Mouse (Mus musculus) embryonic facial prominence, embryonic 10.5 days (tissue): Measurements from ENCODE around the gene Me3. TPM values are rescaled to one million over a fixed set of nuclear protein-coding genes. Genes with fewer than 3 reads are reported as not detected.
"Not testable (repeated sequence)": the region's sequence is repeated elsewhere in the genome, so short reads cannot be mapped to it uniquely, and the experiment has no call there.

ENCODE experiments used
- DNase-seq: peaks from one replicate; pipeline ENCODE4 v3.0.0-alpha.2; 2017; ENCODE audit warnings: low spot score
- H3K27ac ChIP-seq: fragments of 300-500 bp; sonication (generic); replicated peaks from 2 replicates; pipeline ENCODE4 v1.5.1; 2016; ENCODE audit warnings: mild to moderate bottlenecking
- H3K27me3 ChIP-seq: fragments of 300-500 bp; sonication (generic); replicated peaks from 2 replicates; pipeline ENCODE4 v1.6.1; 2016; ENCODE audit warnings: low read depth, mild to moderate bottlenecking; ENCODE audit not compliant: poor library complexity, severe bottlenecking
- H3K36me3 ChIP-seq: fragments of 300-500 bp; sonication (generic); replicated peaks from 2 replicates; pipeline ENCODE4 v1.6.1; 2016; ENCODE audit warnings: mild to moderate bottlenecking, moderate library complexity
- H3K4me1 ChIP-seq: fragments of 300-500 bp; sonication (generic); 2 replicates; pipeline ENCODE4 v1.6.1; 2016
- H3K4me3 ChIP-seq: fragments of 300-500 bp; sonication (generic); 2 replicates; pipeline ENCODE4 v1.5.1; 2016; ENCODE audit warnings: mild to moderate bottlenecking, moderate library complexity
- H3K9me3 ChIP-seq: fragments of 300-500 bp; sonication (generic); 2 replicates; pipeline ENCODE4 v1.6.1; 2016; ENCODE audit warnings: mild to moderate bottlenecking
- WGBS: fragments of 180-500 bp; shearing (Covaris S2); methylation state at CpG from one replicate; pipeline ENCODE4 v1.1.7; 2016; 5-methylcytosine and 5-hydroxymethylcytosine counted together
- polyA plus RNA-seq: library from polyadenylated mRNA; unstranded; fragments of >200 nt; fragmentation: Nextera tagmentation; extraction: Ambion mirVana; gene quantifications from 2 replicates; pipeline ENCODE4 v1.2.1, GENCODE M21; 2016

Gene Me3
- polyA plus RNA-seq, 1 experiment from 2014 or later = 2.6 TPM

DNA sequence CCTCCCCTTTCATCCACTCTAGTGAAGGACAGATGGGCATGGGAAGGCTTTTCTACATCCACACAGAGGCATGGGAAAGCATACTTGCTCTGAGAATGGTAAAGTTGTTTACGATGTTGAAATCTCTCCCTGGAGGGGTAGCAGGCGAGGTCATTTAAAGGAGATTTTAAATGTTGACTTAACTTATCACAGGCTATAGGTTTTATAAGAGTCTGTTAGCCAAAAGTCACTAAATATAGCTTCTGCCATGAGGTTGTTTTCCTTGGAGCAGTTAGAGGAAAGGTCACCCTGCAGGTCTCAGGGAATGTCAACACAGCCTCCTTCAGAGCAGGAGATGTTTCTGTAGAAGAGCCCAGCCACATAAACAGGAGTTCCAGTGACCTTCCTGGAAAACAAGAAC lies 85.3 kb downstream of the Me3 start:
- WGBS = 54% methylated on average over 2 of the region's 2 CpGs
- no peak overlapping the region for H3K4me3 ChIP-seq
- peaks cover 7% of the 10 kb centered on the region; the same call in 1 of the 2 replicates for H3K4me1 ChIP-seq
- no peaks in the 10 kb centered on the region for H3K27me3 ChIP-seq
- no peaks in the 10 kb centered on the region for H3K9me3 ChIP-seq
- H3K27ac ChIP-seq = no peak overlapping the region
- no peak for DNase-seq
- no peaks in the 10 kb centered on the region for H3K36me3 ChIP-seq

DNA sequence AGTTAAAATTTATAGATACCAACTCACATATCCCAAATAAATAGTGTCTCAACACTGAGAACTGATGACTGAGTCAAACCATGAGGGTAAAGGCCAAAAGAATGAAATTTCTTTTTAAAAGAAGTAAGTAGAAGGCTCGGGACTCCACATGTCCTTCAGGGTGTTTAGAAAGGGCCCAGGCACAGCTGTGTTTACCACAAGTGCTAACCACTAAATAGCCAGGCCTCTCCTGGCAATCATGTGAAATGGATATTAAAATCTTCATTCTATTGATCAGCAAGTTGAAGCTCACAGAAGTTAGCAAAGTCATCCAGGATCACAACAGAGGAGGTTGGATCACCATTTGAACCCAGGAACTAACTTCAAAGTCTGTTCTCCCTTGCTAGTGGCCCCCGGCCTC lies 86.1 kb downstream of the Me3 start:
- DNase-seq = no peak
- Histone ChIP-seq H3K9me3 (no peaks in the 10 kb centered on the region), H3K27me3 (no peaks in the 10 kb centered on the region), H3K4me3 (no peak overlapping the region), H3K27ac (no peak overlapping the region), H3K4me1 (peaks cover 7% of the 10 kb centered on the region; the same call in 1 of the 2 replicates), H3K36me3 (no peaks in the 10 kb centered on the region)
- WGBS = 70% methylated on average over 2 of the region's 2 CpGs

DNA sequence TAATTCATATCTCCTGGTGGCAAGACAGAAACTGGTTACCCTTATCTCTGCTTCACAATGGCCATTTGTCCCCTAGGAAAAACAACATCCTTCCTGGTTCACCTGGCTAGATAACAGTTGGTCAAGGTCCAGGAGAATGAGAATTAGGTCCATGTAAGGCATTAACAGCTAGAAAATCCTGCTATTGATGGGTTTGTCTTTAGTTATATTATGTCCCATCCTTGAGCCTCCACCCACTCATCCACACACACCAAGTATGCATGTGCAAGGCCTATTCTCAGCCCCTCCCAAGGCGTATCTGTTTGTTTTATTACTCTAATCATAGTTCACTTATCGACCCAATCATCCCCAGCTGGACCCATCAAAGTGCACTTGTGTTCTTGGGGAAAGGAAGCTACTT lies 88.1 kb downstream of the Me3 start:
- no peak for DNase-seq
- Histone ChIP-seq H3K4me3 (no peak overlapping the region), H3K36me3 (no peaks in the 10 kb centered on the region), H3K27ac (no peak overlapping the region), H3K9me3 (no peaks in the 10 kb centered on the region), H3K4me1 (peaks cover 7% of the 10 kb centered on the region; the same call in 1 of the 2 replicates), H3K27me3 (no peaks in the 10 kb centered on the region)
- WGBS = 86% methylated on average over 2 of the region's 2 CpGs

DNA sequence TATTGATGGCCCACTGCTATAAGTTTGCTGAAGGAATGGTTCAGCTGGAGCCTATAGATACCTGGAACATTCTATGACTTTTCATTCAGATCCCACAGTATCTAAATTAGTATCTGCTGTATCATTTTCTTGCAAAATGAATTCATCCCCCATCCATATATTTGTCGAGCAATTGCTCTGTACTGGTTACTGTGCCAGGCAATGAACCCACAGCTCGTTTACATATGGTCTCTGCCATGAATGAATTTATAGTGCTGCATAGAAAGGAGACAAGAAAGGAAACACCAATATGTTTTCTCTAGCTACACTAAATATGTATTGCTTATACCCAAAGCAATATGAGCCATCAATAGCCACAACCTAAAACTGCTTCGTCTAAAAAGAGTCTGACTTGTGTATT lies 94.5 kb downstream of the Me3 start:
- Histone ChIP-seq H3K4me3 (no peak overlapping the region), H3K27ac (no peak overlapping the region), H3K4me1 (no peaks in the 10 kb centered on the region), H3K27me3 (no peaks in the 10 kb centered on the region), H3K9me3 (no peaks in the 10 kb centered on the region), H3K36me3 (no peaks in the 10 kb centered on the region)
- DNase-seq = no peak
- WGBS = 87% methylated on average over 3 of the region's 3 CpGs

DNA sequence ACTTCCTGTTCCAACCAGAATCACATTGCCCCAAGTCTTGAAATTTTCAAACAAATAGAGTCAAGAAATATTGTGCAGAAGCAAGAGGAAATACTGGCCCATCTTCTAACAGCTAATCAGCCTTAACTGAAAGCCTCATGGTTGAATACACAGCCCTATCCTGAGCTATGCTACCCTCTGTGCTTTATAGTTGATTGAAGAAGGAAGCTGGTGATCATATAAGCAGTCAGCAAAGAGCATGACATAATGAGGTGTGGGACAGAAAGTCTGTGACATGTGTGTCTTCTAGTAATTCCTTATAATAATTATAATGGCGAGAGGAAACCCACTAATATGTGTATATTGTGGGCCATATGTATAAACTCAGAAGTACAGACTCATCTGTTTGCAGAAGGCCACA lies 95.4 kb downstream of the Me3 start:
- no peaks in the 10 kb centered on the region for H3K9me3 ChIP-seq
- no peaks in the 10 kb centered on the region for H3K36me3 ChIP-seq
- 73% methylated on average over 1 of the region's 1 CpGs for WGBS
- no peaks in the 10 kb centered on the region for H3K27me3 ChIP-seq
- H3K4me3 ChIP-seq = no peak overlapping the region
- no peaks in the 10 kb centered on the region for H3K4me1 ChIP-seq
- DNase-seq = no peak
- no peak overlapping the region for H3K27ac ChIP-seq

DNA sequence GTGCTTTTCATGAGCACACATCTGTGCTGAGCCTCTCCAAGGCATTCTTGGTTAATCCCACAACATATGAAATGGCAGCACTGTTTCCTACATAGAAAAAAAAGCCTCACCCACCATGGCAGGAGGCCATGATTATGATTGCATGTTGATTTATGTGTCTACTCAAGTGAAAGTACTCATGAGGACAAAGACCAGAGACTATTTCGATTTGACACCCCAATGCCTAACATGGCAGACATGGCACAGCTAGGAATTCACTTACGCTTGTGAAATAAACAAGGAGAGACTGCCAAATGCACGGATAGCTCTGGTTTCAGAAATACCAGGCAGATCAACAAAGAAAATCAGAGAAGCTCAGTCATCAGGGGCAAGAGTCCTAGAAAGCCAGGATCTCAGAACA lies 96.2 kb downstream of the Me3 start:
- Histone ChIP-seq H3K4me1 (no peaks in the 10 kb centered on the region), H3K36me3 (no peaks in the 10 kb centered on the region), H3K9me3 (no peaks in the 10 kb centered on the region), H3K4me3 (no peak overlapping the region), H3K27ac (no peak overlapping the region), H3K27me3 (no peaks in the 10 kb centered on the region)
- 90% methylated on average over 3 of the region's 3 CpGs for WGBS
- no peak for DNase-seq

DNA sequence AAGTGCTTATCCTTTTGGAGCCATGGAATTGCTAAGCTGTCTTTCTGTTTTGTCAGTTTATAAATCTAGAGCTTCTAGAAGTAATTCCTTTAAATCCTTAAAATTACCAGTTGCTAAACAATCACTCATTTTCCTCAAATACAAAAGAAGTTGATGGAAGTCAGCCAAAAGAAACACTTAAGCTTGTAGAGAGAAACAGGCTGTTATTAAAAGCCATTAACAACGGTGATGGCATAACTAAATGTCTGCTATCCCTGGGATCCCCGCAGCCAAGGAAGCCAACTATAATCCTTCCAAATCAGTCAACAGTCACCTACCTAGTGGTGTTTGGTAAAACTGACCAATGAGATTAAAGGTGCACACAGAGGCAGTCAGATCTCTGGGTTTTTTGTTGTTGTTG lies 98.3 kb downstream of the Me3 start:
- no peaks in the 10 kb centered on the region for H3K9me3 ChIP-seq
- H3K27me3 ChIP-seq = no peaks in the 10 kb centered on the region
- WGBS = 83% methylated on average over 2 of the region's 2 CpGs

DNA sequence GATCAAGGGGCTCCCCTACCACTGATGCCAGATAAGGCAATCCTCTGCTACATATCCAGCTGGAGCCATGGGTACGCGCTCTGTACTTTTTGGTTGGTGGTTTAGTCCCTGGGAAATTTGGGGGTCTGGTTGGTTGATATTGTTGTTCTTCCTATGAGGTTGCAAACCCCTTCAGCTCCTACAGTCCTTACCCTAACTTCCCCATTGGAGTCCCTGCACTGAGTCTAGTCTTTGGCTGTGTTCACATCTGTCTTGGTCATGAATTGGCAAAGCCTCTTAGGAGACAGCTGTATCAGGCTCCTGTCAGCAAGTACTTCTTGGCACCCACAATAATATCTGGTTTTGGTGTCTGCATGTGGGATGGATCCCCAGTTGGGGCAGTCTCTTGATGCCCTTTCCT lies 98.9 kb downstream of the Me3 start:
- not testable (repeated sequence) for H3K4me3 ChIP-seq, H3K4me1 ChIP-seq, H3K27me3 ChIP-seq, DNase-seq, H3K9me3 ChIP-seq, H3K27ac ChIP-seq, H3K36me3 ChIP-seq
- WGBS = 92% methylated on average over 2 of the region's 2 CpGs

More for the DNA sequence above, 98.3 kb downstream of the Me3 start:
- DNase-seq = no peak
- Histone ChIP-seq H3K4me1 (no peaks in the 10 kb centered on the region), H3K4me3 (no peak overlapping the region), H3K36me3 (no peaks in the 10 kb centered on the region), H3K27ac (no peak overlapping the region)

DNA sequence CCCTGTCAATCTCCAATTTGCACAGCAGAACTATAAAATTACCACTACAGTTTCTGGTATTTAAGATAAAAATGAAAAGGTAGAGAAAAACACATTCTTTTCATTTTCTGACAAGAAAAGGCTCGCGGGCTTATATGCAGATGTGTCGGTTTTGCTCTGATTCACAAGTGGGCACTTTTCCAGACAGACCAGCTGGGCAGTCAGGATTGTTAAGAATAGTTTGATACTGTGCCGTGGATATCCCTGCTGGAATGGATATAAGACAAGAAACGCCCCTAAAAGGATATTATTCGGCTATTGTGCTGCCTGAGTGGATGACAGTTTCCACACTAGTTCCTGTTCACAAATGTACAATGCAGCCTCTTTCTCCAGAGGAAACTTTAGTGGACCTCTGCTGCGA lies 116.2 kb downstream of the Me3 start:
- Histone ChIP-seq H3K9me3 (no peaks in the 10 kb centered on the region), H3K4me1 (no peaks in the 10 kb centered on the region), H3K36me3 (no peaks in the 10 kb centered on the region), H3K27ac (no peak overlapping the region), H3K27me3 (no peaks in the 10 kb centered on the region), H3K4me3 (no peak overlapping the region)
- no peak for DNase-seq
- WGBS = 85% methylated on average over 7 of the region's 7 CpGs

DNA sequence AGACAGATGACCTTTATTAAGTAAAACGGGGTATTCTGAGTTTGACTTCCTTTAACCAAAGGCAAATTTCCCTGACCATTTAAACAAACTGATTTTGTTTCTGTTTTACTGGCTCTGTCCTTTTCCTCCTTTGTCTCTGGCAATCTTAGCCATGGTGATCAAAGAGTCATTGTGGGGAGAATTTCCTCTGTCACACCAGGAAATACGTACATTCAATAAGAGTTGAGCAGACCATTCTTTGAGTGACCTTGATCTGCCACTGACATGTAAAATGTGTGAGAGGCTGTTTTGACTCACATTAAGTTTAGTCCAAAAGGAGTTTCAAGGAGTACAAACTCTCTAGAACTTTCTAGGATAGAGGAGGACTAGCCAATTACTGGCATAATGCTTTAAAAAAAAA lies 117.0 kb downstream of the Me3 start:
- no peaks in the 10 kb centered on the region for H3K9me3 ChIP-seq
- WGBS = 50% methylated on average over 2 of the region's 2 CpGs
- H3K27me3 ChIP-seq = no peaks in the 10 kb centered on the region
- H3K4me1 ChIP-seq = no peaks in the 10 kb centered on the region
- no peaks in the 10 kb centered on the region for H3K36me3 ChIP-seq
- H3K27ac ChIP-seq = no peak overlapping the region
- no peak overlapping the region for H3K4me3 ChIP-seq
- no peak for DNase-seq

DNA sequence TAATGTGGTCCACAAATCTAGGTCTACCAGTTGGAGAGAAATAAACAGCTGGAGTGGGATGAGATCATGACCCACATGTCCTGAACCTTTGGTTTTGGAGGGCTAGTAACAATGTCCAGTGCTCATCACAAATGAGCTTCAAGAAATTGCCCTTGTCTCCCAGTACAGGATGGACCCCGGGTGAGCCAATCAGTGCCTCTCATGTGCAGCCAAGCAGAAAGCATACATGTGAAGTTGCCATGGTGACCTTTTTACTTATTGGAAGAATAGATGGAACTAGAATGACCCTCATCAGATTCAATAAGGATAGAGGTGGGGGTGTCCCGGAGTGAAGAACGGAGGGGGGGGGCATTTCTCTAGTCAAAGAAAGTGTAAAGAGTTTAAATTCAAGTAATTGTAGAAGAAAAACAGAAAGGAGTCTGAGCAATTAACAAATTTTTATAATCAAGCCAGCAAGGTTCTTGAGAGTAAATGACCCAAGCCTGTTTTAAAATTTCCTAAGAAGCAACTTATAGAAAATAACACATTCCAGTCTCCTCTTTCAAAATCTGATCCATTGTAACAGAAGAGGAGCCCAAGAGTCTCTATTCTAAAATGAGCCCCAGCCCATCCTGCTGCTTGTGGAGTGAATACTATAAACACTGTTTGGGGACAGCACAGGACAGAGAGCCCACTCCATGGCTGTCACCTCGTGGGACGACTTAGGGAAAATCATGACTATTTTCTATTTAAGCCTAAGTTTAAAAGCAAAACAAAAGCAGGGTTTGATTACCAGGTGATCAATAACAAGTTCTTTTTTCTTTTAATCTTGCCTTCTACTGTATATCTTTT lies 134.7 kb downstream of the Me3 start:
- Histone ChIP-seq H3K27ac (no peak overlapping the region), H3K27me3 (no peaks in the 10 kb centered on the region), H3K4me3 (no peak overlapping the region), H3K9me3 (no peaks in the 10 kb centered on the region), H3K4me1 (peaks cover 26% of the 10 kb centered on the region), H3K36me3 (no peaks in the 10 kb centered on the region)
- DNase-seq = peak; percentile 30
- 58% methylated on average over 5 of the region's 5 CpGs for WGBS

DNA sequence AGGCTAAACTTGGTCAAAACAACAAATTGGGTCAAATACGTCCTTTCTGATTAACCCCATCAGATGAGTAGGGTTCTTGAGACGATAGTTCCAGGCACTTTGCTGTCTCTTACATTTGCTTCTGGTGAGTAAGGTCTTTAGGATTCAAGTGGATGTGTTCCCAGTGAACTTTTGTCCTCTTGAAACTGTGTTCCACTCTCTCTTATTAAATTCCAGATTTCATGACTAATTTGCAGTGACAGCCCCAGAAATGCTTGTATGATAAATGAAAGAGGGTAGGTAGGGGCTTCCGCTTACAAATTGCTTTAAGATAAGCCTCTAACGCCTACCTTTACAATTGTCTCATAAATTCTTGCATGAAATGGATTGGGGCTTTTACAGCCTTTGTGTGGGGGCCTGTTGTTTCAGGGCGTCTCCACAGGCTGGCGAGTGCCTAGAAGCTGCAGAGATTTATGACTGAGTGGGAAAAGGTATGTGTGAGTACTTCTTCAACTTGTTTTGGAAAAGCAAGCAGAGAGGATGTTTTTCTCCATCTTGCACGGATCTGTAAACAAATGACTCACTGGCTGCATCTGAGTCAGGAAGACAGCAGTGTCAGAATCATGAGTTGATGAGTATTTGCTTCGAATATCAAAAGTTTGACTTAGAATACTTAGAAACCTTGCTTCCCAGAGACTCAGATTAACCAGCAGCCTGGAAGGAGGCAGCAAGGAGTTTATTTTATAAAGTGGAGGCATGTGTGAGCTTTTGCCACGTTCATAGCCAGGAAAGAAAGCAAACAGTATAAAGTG lies 137.1 kb downstream of the Me3 start:
- H3K4me1 ChIP-seq = peaks cover 34% of the 10 kb centered on the region
- no peaks in the 10 kb centered on the region for H3K27me3 ChIP-seq
- peak overlapping the region; percentile 45 for H3K27ac ChIP-seq
- no peaks in the 10 kb centered on the region for H3K36me3 ChIP-seq
- no peak overlapping the region for H3K4me3 ChIP-seq
- H3K9me3 ChIP-seq = no peaks in the 10 kb centered on the region
- WGBS = 44% methylated on average over 9 of the region's 9 CpGs
- no peak for DNase-seq

DNA sequence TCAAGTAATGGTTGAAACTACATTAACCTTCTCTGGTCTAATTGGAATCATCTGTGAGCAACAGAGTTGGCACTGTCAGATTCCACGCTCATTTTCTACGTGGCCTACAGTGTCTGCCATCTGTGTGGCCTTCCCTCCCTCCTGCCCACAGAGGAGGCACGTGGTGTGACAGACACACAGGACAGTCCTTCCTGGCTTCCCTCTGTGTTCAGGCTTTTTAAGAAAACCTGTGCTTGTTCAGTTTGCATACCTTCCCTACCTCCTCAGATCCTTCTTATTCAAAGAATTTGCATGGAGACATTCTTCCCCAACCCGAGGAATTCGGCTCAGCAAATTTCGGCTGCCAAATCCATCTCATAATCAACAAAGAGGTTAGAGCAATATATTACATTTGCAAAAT lies 137.8 kb downstream of the Me3 start:
- WGBS = 45% methylated on average over 6 of the region's 6 CpGs
- Histone ChIP-seq H3K27ac (peak overlapping the region; percentile 45), H3K4me3 (no peak overlapping the region), H3K27me3 (no peaks in the 10 kb centered on the region), H3K4me1 (peaks cover 34% of the 10 kb centered on the region), H3K9me3 (no peaks in the 10 kb centered on the region), H3K36me3 (no peaks in the 10 kb centered on the region)
- DNase-seq = peak; percentile 38
